Mouse (Mus musculus) CH12.LX (cell line): ENCODE measurements at regions not wholly inside any gene's neighbourhood (a gene's known extent, or its start where the extent isn't known, plus 50 kb on each side); places are given as distances from the start of the nearest gene placed in this dataset.
A peak's percentile ranks its signal among the peaks of the same experiment; 100 is the strongest.

ENCODE experiments used
- DNase-seq: peaks from one replicate; pipeline ENCODE4 v3.0.0-alpha.2; 2013; ENCODE audit errors: extremely low read depth
- H3K27ac ChIP-seq: 2 replicates; pipeline ENCODE4 v1.5.1; 2012; ENCODE audit warnings: low read depth, mild to moderate bottlenecking, control low read depth, moderate library complexity; ENCODE audit not compliant: insufficient read depth
- H3K27me3 ChIP-seq: replicated peaks from 2 replicates; pipeline ENCODE3; 2012; ENCODE audit warnings: inconsistent platforms
- H3K36me3 ChIP-seq, 2 experiments: replicated peaks in 1 of 2; 2 replicates each; pipeline versions ENCODE3 to v1.6.1; 2012; ENCODE audit warnings: inconsistent platforms in 1 of 2, low read length in 1 of 2, mild to moderate bottlenecking in 1 of 2, mixed read lengths in 1 of 2, moderate library complexity in 1 of 2; ENCODE audit not compliant: control insufficient read depth in 1 of 2, insufficient read depth in 1 of 2
- H3K4me1 ChIP-seq, 2 experiments: 2 replicates each; pipeline ENCODE4 v1.6.1; 2012; ENCODE audit warnings: inconsistent platforms in 1 of 2, moderate library complexity in 1 of 2; ENCODE audit not compliant: insufficient read depth in 2 of 2, control insufficient read depth in 1 of 2
- H3K4me2 ChIP-seq: 2 replicates; pipeline ENCODE4 v1.6.1; 2012; ENCODE audit warnings: low read depth, mild to moderate bottlenecking, control low read depth; ENCODE audit not compliant: poor library complexity, insufficient read depth, severe bottlenecking
- H3K4me3 ChIP-seq, 3 experiments: fragments of 150-350 bp in 1 of 3; sonication (generic) in 1 of 3; replicated peaks in 1 of 3; 2 replicates each; pipeline versions ENCODE3 to v1.5.1; 2011 to 2012; ENCODE audit warnings: low read depth in 2 of 3, low read length in 2 of 3, mild to moderate bottlenecking in 2 of 3, moderate library complexity in 2 of 3, control low read depth in 1 of 3, improper control_type of control experiment in 1 of 3, inconsistent platforms in 1 of 3, mixed read lengths in 1 of 3; ENCODE audit not compliant: poor library complexity in 1 of 3
- H3K79me2 ChIP-seq: replicated peaks from 2 replicates; pipeline ENCODE4 v1.6.1; 2012; ENCODE audit warnings: mild to moderate bottlenecking, moderate library complexity; ENCODE audit not compliant: control insufficient read depth, poor library complexity, insufficient read depth, severe bottlenecking; ENCODE audit errors: extremely low read depth
- H3K9ac ChIP-seq: 2 replicates; pipeline ENCODE4 v1.6.1; 2012; ENCODE audit warnings: low read depth, mild to moderate bottlenecking, control low read depth, moderate library complexity; ENCODE audit not compliant: insufficient read depth
- H3K9me3 ChIP-seq: replicated peaks from 2 replicates; pipeline ENCODE3; 2012; ENCODE audit warnings: low read length, inconsistent platforms, mixed read lengths
- BHLHE40 ChIP-seq: IDR thresholded peaks from 2 replicates; pipeline ENCODE4 v1.6.1; 2011; ENCODE audit warnings: mild to moderate bottlenecking, low read depth, low read length, improper control_type of control experiment
- CHD2 ChIP-seq: IDR thresholded peaks from 2 replicates; pipeline ENCODE4 v1.6.1; 2011; ENCODE audit warnings: low read length, improper control_type of control experiment
- CTCF ChIP-seq, 2 experiments: IDR thresholded peaks in 1 of 2; conservative IDR thresholded peaks in 1 of 2; 2 replicates each; pipeline ENCODE4 v1.5.1; 2011 to 2012; ENCODE audit warnings: low read depth in 2 of 2, low read length in 2 of 2, improper control_type of control experiment in 1 of 2, inconsistent platforms in 1 of 2, mild to moderate bottlenecking in 1 of 2, moderate library complexity in 1 of 2
- E2F4 ChIP-seq: IDR thresholded peaks from 2 replicates; pipeline ENCODE4 v1.6.1; 2011; ENCODE audit warnings: low read depth, low read length, improper control_type of control experiment; ENCODE audit not compliant: insufficient replicate concordance
- ELF1 ChIP-seq: IDR thresholded peaks from 2 replicates; pipeline ENCODE4 v1.6.1; 2014; ENCODE audit warnings: low read depth, mild to moderate bottlenecking, inconsistent platforms, low read length, improper control_type of control experiment
- ETS1 ChIP-seq: conservative IDR thresholded peaks from 2 replicates; pipeline ENCODE4 v1.6.1; 2012; ENCODE audit warnings: low read depth, mild to moderate bottlenecking, inconsistent platforms, low read length, improper control_type of control experiment, moderate library complexity
- HCFC1 ChIP-seq: IDR thresholded peaks from 2 replicates; pipeline ENCODE4 v1.6.1; 2012; ENCODE audit warnings: low read depth, mild to moderate bottlenecking, inconsistent platforms, low read length, improper control_type of control experiment
- IRF4 ChIP-seq: IDR thresholded peaks from 2 replicates; pipeline ENCODE4 v1.6.1; 2014; ENCODE audit warnings: low read depth, mild to moderate bottlenecking, inconsistent platforms, low read length, improper control_type of control experiment
- JUN ChIP-seq: IDR thresholded peaks from 2 replicates; pipeline ENCODE4 v1.6.1; 2011; ENCODE audit warnings: low read depth, mild to moderate bottlenecking, low read length, improper control_type of control experiment, moderate library complexity; ENCODE audit not compliant: insufficient read depth
- JUND ChIP-seq: conservative IDR thresholded peaks from 2 replicates; pipeline ENCODE4 v1.6.1; 2011; ENCODE audit warnings: low read depth, low read length, improper control_type of control experiment
- KAT2A ChIP-seq: IDR thresholded peaks from 2 replicates; pipeline ENCODE4 v1.6.1; 2012; ENCODE audit warnings: low read length, improper control_type of control experiment, inconsistent platforms; ENCODE audit not compliant: insufficient replicate concordance
- MAFK ChIP-seq: IDR thresholded peaks from 2 replicates; pipeline ENCODE4 v1.6.1; 2011; ENCODE audit warnings: low read length, improper control_type of control experiment; ENCODE audit not compliant: insufficient replicate concordance
- MAZ ChIP-seq: IDR thresholded peaks from 2 replicates; pipeline ENCODE4 v1.6.1; 2012; ENCODE audit warnings: low read depth, mild to moderate bottlenecking, inconsistent platforms, low read length, improper control_type of control experiment, moderate library complexity
- MEF2A ChIP-seq: IDR thresholded peaks from 2 replicates; pipeline ENCODE4 v1.6.1; 2014; ENCODE audit warnings: low read depth, mild to moderate bottlenecking, inconsistent platforms, low read length, improper control_type of control experiment, borderline replicate concordance
- MXI1 ChIP-seq: IDR thresholded peaks from 2 replicates; pipeline ENCODE4 v1.6.1; 2011; ENCODE audit warnings: mild to moderate bottlenecking, low read depth, low read length, improper control_type of control experiment
- MYC ChIP-seq: IDR thresholded peaks from 2 replicates; pipeline ENCODE4 v1.6.1; 2011; ENCODE audit warnings: low read depth, mild to moderate bottlenecking, improper control_type of control experiment, low read length
- NRF1 ChIP-seq: IDR thresholded peaks from 2 replicates; pipeline ENCODE4 v1.6.1; 2014; ENCODE audit warnings: low read depth, mild to moderate bottlenecking, inconsistent platforms, low read length, improper control_type of control experiment, moderate library complexity
- POLR2A ChIP-seq: IDR thresholded peaks from 2 replicates; pipeline ENCODE4 v1.6.1; 2011; ENCODE audit warnings: low read depth, mild to moderate bottlenecking, improper control_type of control experiment, low read length
- POLR2AphosphoS2 ChIP-seq: IDR thresholded peaks from 2 replicates; pipeline ENCODE4 v1.6.1; 2011; ENCODE audit warnings: low read depth, low read length, improper control_type of control experiment
- RAD21 ChIP-seq: IDR thresholded peaks from 2 replicates; pipeline ENCODE4 v1.6.1; 2011; ENCODE audit warnings: low read depth, mild to moderate bottlenecking, low read length, improper control_type of control experiment, moderate library complexity
- SIN3A ChIP-seq: IDR thresholded peaks from 2 replicates; pipeline ENCODE4 v1.6.1; 2012; ENCODE audit warnings: low read length, improper control_type of control experiment, inconsistent platforms
- TBP ChIP-seq: conservative IDR thresholded peaks from 2 replicates; pipeline ENCODE4 v1.6.1; 2011; ENCODE audit warnings: low read depth, low read length, improper control_type of control experiment
- TCF12 ChIP-seq: IDR thresholded peaks from 2 replicates; pipeline ENCODE4 v1.6.1; 2014; ENCODE audit warnings: low read depth, mild to moderate bottlenecking, inconsistent platforms, low read length, improper control_type of control experiment
- UBTF ChIP-seq: IDR thresholded peaks from 2 replicates; pipeline ENCODE4 v1.6.1; 2012; ENCODE audit warnings: low read depth, mild to moderate bottlenecking, inconsistent platforms, low read length, improper control_type of control experiment, moderate library complexity
- USF1 ChIP-seq: IDR thresholded peaks from 2 replicates; pipeline ENCODE4 v1.6.1; 2014; ENCODE audit warnings: low read depth, mild to moderate bottlenecking, inconsistent platforms, low read length, improper control_type of control experiment
- USF2 ChIP-seq: conservative IDR thresholded peaks from 2 replicates; pipeline ENCODE4 v1.6.1; 2011; ENCODE audit warnings: low read depth, low read length, improper control_type of control experiment
- ZKSCAN1 ChIP-seq: IDR thresholded peaks from 2 replicates; pipeline ENCODE4 v1.6.1; 2012; ENCODE audit warnings: low read depth, inconsistent platforms, low read length, improper control_type of control experiment, borderline replicate concordance
- ZMIZ1 ChIP-seq: IDR thresholded peaks from 2 replicates; pipeline ENCODE4 v1.6.1; 2012; ENCODE audit warnings: low read depth, mild to moderate bottlenecking, inconsistent platforms, low read length, improper control_type of control experiment
- ZNF384 ChIP-seq: IDR thresholded peaks from 2 replicates; pipeline ENCODE4 v1.6.1; 2012; ENCODE audit warnings: low read depth, low read length, improper control_type of control experiment, inconsistent platforms
- dilution Hi-C: fragments of 300-500 bp; cut with MboI; formaldehyde crosslinking; loops from 2 replicates; pipeline ENCODE4 v1.14.3; 2020; ENCODE audit warnings: low sequenced_read_pairs; ENCODE audit not compliant: extremely low pct_unique_long_range_greater_than_20kb, extremely low pct_ligation_motif_present
- in situ Hi-C: fragments of 300-500 bp; cut with MboI; formaldehyde crosslinking; loops from 3 replicates; pipeline ENCODE4 v1.14.3; 2019; ENCODE audit warnings: low sequenced_read_pairs, low pct_ligation_motif_present, low pct_unique_long_range_greater_than_20kb, mixed read lengths

DNA sequence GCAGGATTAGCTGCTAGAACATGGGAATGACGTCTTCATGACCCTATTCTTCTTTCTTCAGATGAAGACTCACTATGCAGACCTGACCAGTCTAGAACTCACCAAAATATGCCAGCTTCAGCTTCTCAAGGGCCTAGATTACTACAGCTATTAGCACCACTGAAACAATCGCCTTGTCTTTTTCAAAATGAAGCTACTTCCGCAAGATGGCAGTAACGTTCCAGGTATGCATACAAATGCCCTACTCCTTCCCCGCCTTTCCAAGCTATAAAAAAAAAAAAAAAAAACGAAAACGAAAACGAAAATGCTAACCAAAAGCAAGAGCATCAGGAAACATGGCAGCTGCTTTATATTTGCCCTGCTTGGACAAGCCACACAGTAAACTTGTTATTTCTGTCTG lies 192.6 kb upstream of the Olfr1324 start:
- Histone ChIP-seq H3K4me2 (peak overlapping the region; percentile 87; the same call in 1 of the 2 replicates), H3K36me3 (peaks cover 4 to 10% of the 10 kb centered on the region in 2 experiments), H3K4me3 (peak overlapping the region in 1 of 3 experiments; percentile 3), H3K9me3 (no peaks in the 10 kb centered on the region), H3K9ac (peak overlapping the region; percentile 80; the same call in 1 of the 2 replicates), H3K27ac (peak overlapping the region; percentile 98), H3K27me3 (no peaks in the 10 kb centered on the region), H3K79me2 (no peaks in the 10 kb centered on the region), H3K4me1 (peaks cover 0 to 14% of the 10 kb centered on the region in 2 experiments; a peak in 2 of 4 replicates)
- dilution Hi-C loops: no loop called here
- TF ChIP-seq E2F4 (no peak), RAD21 (peak; percentile 59), USF1 (no peak), ZNF384 (peak; percentile 98), HCFC1 (peak; percentile 40; the same call in 1 of the 2 replicates), ZMIZ1 (peak; percentile 16; the same call in 1 of the 2 replicates), TBP (peak; percentile 63; the same call in 1 of the 2 replicates), POLR2A (no peak; the same call in 1 of the 2 replicates), KAT2A (no peak), IRF4 (peak; percentile 74), CTCF (conservative IDR thresholded peaks at IDR 0.05 in 1 of 2, IDR thresholded peaks at IDR 0.05 in 1 of 2; ENCODE audit: low read depth in 2 of 2, low read length in 2 of 2) (peak in 1 of 2 experiments; percentile 62; a peak in 2 of 4 replicates), ETS1 (peak; percentile 90)
- in situ Hi-C loops: no loop called here
- DNase-seq: peak; percentile 81

GRCm38 (mm10) chrX:50619919-50620318 lies 191.6 kb upstream of the Olfr1324 start:
- no peaks in the 10 kb centered on the region for H3K27me3 ChIP-seq
- dilution Hi-C loops (no loop called here), in situ Hi-C loops (no loop called here)
- DNase-seq: peak; percentile 91
- H3K79me2 ChIP-seq: no peaks in the 10 kb centered on the region
- no peaks in the 10 kb centered on the region for H3K9me3 ChIP-seq
- peak overlapping the region; percentile 87 for H3K4me2 ChIP-seq
- H3K4me1 ChIP-seq: peaks cover 0 to 14% of the 10 kb centered on the region in 2 experiments; a peak in 2 of 4 replicates
- peak overlapping the region; percentile 80 for H3K9ac ChIP-seq
- no peak overlapping the region for H3K4me3 ChIP-seq
- H3K36me3 ChIP-seq: peaks cover 5 to 6% of the 10 kb centered on the region in 2 experiments
- peak overlapping the region; percentile 98 for H3K27ac ChIP-seq
- no peak for TF ChIP-seq JUN
- peak; percentile 31; the same call in 1 of the 2 replicates for TF ChIP-seq ZMIZ1
- TF ChIP-seq ZNF384: peak; percentile 100
- TF ChIP-seq POLR2AphosphoS2: peak; percentile 44; the same call in 1 of the 2 replicates
- 0 out of 2 replicates have a peak, but pooled peaks have one; percentile 27 for TF ChIP-seq CHD2
- TF ChIP-seq USF1: no peak
- peak; percentile 68; the same call in 1 of the 2 replicates for TF ChIP-seq MYC
- no peak for TF ChIP-seq TBP
- peak; percentile 62; the same call in 1 of the 2 replicates for TF ChIP-seq E2F4
- TF ChIP-seq SIN3A: peak; percentile 80
- peak; percentile 93 for TF ChIP-seq ETS1
- peak; percentile 80 for TF ChIP-seq MAFK
- TF ChIP-seq MXI1: 0 out of 2 replicates have a peak, but pooled peaks have one; percentile 29
- peak; percentile 67 for TF ChIP-seq MEF2A
- TF ChIP-seq HCFC1: peak; percentile 73
- peak; percentile 38; the same call in 1 of the 2 replicates for TF ChIP-seq TCF12
- TF ChIP-seq USF2: no peak
- peak; percentile 15; the same call in 1 of the 2 replicates for TF ChIP-seq ZKSCAN1
- TF ChIP-seq CTCF (conservative IDR thresholded peaks at IDR 0.05 in 1 of 2, IDR thresholded peaks at IDR 0.05 in 1 of 2; ENCODE audit: low read depth in 2 of 2, low read length in 2 of 2): peak in 1 of 2 experiments; percentile 77; a peak in 3 of 4 replicates
- TF ChIP-seq MAZ: peak; percentile 90; the same call in 1 of the 2 replicates
- TF ChIP-seq JUND: no peak
- TF ChIP-seq ELF1: no peak
- TF ChIP-seq POLR2A: no peak
- TF ChIP-seq BHLHE40: no peak
- peak; percentile 51; the same call in 1 of the 2 replicates for TF ChIP-seq NRF1
- no peak for TF ChIP-seq KAT2A
- TF ChIP-seq UBTF: peak; percentile 74; the same call in 1 of the 2 replicates
